Mouse (Mus musculus) forebrain, embryonic 14.5 days (tissue): Measurements from ENCODE around the gene Vtcn1. TPM values are rescaled to one million over a fixed set of nuclear protein-coding genes. Genes with fewer than 3 reads are reported as not detected.

Experiments used
- ATAC-seq: fragments of 200-750 bp; cut with Nextera tagmentation; 2 replicates; pipeline ENCODE4 v1.8.0; 2017; ENCODE audit warnings: mild to moderate bottlenecking, moderate library complexity
- DNase-seq: peaks from one replicate; pipeline ENCODE4 v3.0.0-alpha.2; 2015; ENCODE audit warnings: low spot score
- H3K27ac ChIP-seq: fragments of 300-500 bp; sonication (generic); 2 replicates; pipeline ENCODE4 v1.5.1; 2014; ENCODE audit warnings: low read depth, mild to moderate bottlenecking, control low read depth, low read length, moderate library complexity
- H3K27me3 ChIP-seq: fragments of 300-500 bp; sonication (generic); replicated peaks from 2 replicates; pipeline ENCODE4 v1.6.1; 2014; ENCODE audit warnings: low read length, control low read depth, mixed read lengths; ENCODE audit not compliant: control insufficient read depth, insufficient read depth
- H3K36me3 ChIP-seq: fragments of 300-500 bp; sonication (generic); 2 replicates; pipeline ENCODE4 v1.6.1; 2014; ENCODE audit warnings: low read length, control low read depth; ENCODE audit not compliant: control insufficient read depth, insufficient read depth
- H3K4me1 ChIP-seq: fragments of 300-500 bp; sonication (generic); 2 replicates; pipeline ENCODE4 v1.6.1; 2014; ENCODE audit warnings: antibody characterized with exemption, low read length, control low read depth; ENCODE audit not compliant: control insufficient read depth, insufficient read depth
- H3K4me2 ChIP-seq: fragments of 300-500 bp; sonication (generic); 2 replicates; pipeline ENCODE4 v1.6.1; 2014; ENCODE audit warnings: mild to moderate bottlenecking, control low read depth, low read length
- H3K4me3 ChIP-seq: fragments of 300-500 bp; sonication (generic); 2 replicates; pipeline ENCODE4 v1.5.1; 2014; ENCODE audit warnings: low read depth, low read length, control low read depth
- H3K9ac ChIP-seq: fragments of 300-500 bp; sonication (generic); 2 replicates; pipeline ENCODE4 v1.6.1; 2014; ENCODE audit warnings: mild to moderate bottlenecking, low read length, control low read depth, moderate library complexity
- H3K9me3 ChIP-seq: fragments of 300-500 bp; sonication (generic); replicated peaks from 2 replicates; pipeline ENCODE4 v1.6.1; 2016; ENCODE audit warnings: low read length, control low read depth, mixed read lengths; ENCODE audit not compliant: control insufficient read depth
- WGBS: fragments of 180-500 bp; shearing (Covaris S2); extraction: QIAGEN DNeasy Blood & Tissue Kit; methylation state at CpG from one replicate; pipeline ENCODE4 v1.1.7; 2014; 5-methylcytosine and 5-hydroxymethylcytosine counted together
- polyA plus RNA-seq: library from polyadenylated mRNA; unstranded; fragments of >200 nt; fragmentation: Nextera tagmentation; extraction: Ambion mirVana; gene quantifications from 2 replicates; pipeline ENCODE4 v1.2.1, GENCODE M21; 2014

Vtcn1 gene
- polyA plus RNA-seq, 1 experiment from 2014 or later, result not detected

- DNase-seq (peak; percentile 27), ATAC-seq (peak; percentile 40; the same call in 1 of the 2 replicates)
- no peak overlapping the region for H3K27ac ChIP-seq
Observed at GRCm38 (mm10) chr3:100861307-100862303, 36.3 kb downstream of the Vtcn1 start.

GRCm38 (mm10) chr3:100866946-100867345, 41.7 kb downstream of the Vtcn1 start:
- whole genome bisulfite sequencing, result 13% methylated on average over 5 of the region's 5 CpGs
- Histone ChIP-seq H3K9ac (no peak overlapping the region), H3K36me3 (no peaks in the 10 kb centered on the region), H3K27me3 (no peaks in the 10 kb centered on the region), H3K4me3 (no peak overlapping the region), H3K9me3 (no peaks in the 10 kb centered on the region), H3K27ac (no peak overlapping the region), H3K4me1 (no peaks in the 10 kb centered on the region), H3K4me2 (no peak overlapping the region)
- ATAC-seq (no peak), DNase-seq (no peak)

More at GRCm38 (mm10) chr3:100861307-100862303, 36.3 kb downstream of the Vtcn1 start:
- H3K27me3 ChIP-seq, result no peaks in the 10 kb centered on the region
- no peaks in the 10 kb centered on the region for H3K36me3 ChIP-seq
- no peaks in the 10 kb centered on the region for H3K4me1 ChIP-seq
- peak overlapping the region; percentile 4; the same call in 1 of the 2 replicates for H3K4me2 ChIP-seq
- 57% methylated on average over 23 of the region's 23 CpGs for WGBS
- no peaks in the 10 kb centered on the region for H3K9me3 ChIP-seq
- no peak overlapping the region for H3K9ac ChIP-seq
- H3K4me3 ChIP-seq, result no peak overlapping the region

- Histone ChIP-seq H3K9me3 (no peaks in the 10 kb centered on the region), H3K27me3 (no peaks in the 10 kb centered on the region), H3K4me1 (no peaks in the 10 kb centered on the region), H3K4me2 (no peak overlapping the region), H3K9ac (no peak overlapping the region), H3K4me3 (no peak overlapping the region), H3K27ac (no peak overlapping the region), H3K36me3 (no peaks in the 10 kb centered on the region)
- ATAC-seq (no peak), DNase-seq (no peak)
- WGBS, result 88% methylated on average over 4 of the region's 4 CpGs
Observed at GRCm38 (mm10) chr3:100877057-100877456, 51.8 kb downstream of the Vtcn1 start.

- no peak for ATAC-seq
- Histone ChIP-seq H3K27ac (no peak overlapping the region), H3K36me3 (no peaks in the 10 kb centered on the region), H3K4me3 (no peak overlapping the region), H3K9ac (no peak overlapping the region), H3K9me3 (no peaks in the 10 kb centered on the region), H3K27me3 (no peaks in the 10 kb centered on the region), H3K4me1 (no peaks in the 10 kb centered on the region), H3K4me2 (no peak overlapping the region)
- 85% methylated on average over 6 of the region's 6 CpGs for WGBS
- no peak for DNase-seq
Observed at GRCm38 (mm10) chr3:100881403-100881802, 56.1 kb downstream of the Vtcn1 start.

- no peak overlapping the region for H3K9ac ChIP-seq
- H3K36me3 ChIP-seq, result no peaks in the 10 kb centered on the region
- H3K4me2 ChIP-seq, result no peak overlapping the region
- no peaks in the 10 kb centered on the region for H3K9me3 ChIP-seq
- H3K27me3 ChIP-seq, result no peaks in the 10 kb centered on the region
- ATAC-seq, result no peak
- H3K4me3 ChIP-seq, result no peak overlapping the region
- DNase-seq, result peak; percentile 24
- H3K27ac ChIP-seq, result no peak overlapping the region
- no peaks in the 10 kb centered on the region for H3K4me1 ChIP-seq
- WGBS, result 82% methylated on average over 9 of the region's 9 CpGs
Observed at GRCm38 (mm10) chr3:100881843-100882634, 56.8 kb downstream of the Vtcn1 start.

- Histone ChIP-seq H3K27ac (no peak overlapping the region), H3K4me2 (no peak overlapping the region), H3K36me3 (no peaks in the 10 kb centered on the region), H3K4me3 (no peak overlapping the region), H3K4me1 (no peaks in the 10 kb centered on the region), H3K9ac (no peak overlapping the region), H3K9me3 (no peaks in the 10 kb centered on the region), H3K27me3 (no peaks in the 10 kb centered on the region)
- ATAC-seq, result no peak
- WGBS, result 88% methylated on average over 1 of the region's 1 CpGs
- DNase-seq, result no peak
Observed at GRCm38 (mm10) chr3:100889234-100889633, 64.0 kb downstream of the Vtcn1 start.

GRCm38 (mm10) chr3:100890406-100890805, 65.1 kb downstream of the Vtcn1 start:
- H3K27ac ChIP-seq, result no peak overlapping the region
- no peaks in the 10 kb centered on the region for H3K36me3 ChIP-seq
- H3K27me3 ChIP-seq, result no peaks in the 10 kb centered on the region
- no peak overlapping the region for H3K4me2 ChIP-seq
- ATAC-seq (no peak), DNase-seq (no peak)
- H3K4me3 ChIP-seq, result no peak overlapping the region
- 95% methylated on average over 3 of the region's 3 CpGs for WGBS
- H3K9ac ChIP-seq, result no peak overlapping the region
- no peaks in the 10 kb centered on the region for H3K4me1 ChIP-seq
- H3K9me3 ChIP-seq, result no peaks in the 10 kb centered on the region

- WGBS, result 56% methylated on average over 11 of the region's 11 CpGs
- Histone ChIP-seq H3K9me3 (no peaks in the 10 kb centered on the region), H3K27me3 (no peaks in the 10 kb centered on the region), H3K36me3 (no peaks in the 10 kb centered on the region), H3K4me3 (no peak overlapping the region), H3K9ac (no peak overlapping the region), H3K4me2 (no peak overlapping the region), H3K27ac (no peak overlapping the region), H3K4me1 (no peaks in the 10 kb centered on the region)
- DNase-seq, result no peak
- ATAC-seq, result no peak
Observed at GRCm38 (mm10) chr3:100892383-100893335, 67.4 kb downstream of the Vtcn1 start.
